Mouse (Mus musculus): ENCODE measurements around the gene Xrcc6. TPM values are rescaled to one million over a fixed set of nuclear protein-coding genes. Genes with fewer than 3 reads are reported as not detected.
"Not testable (repeated sequence)": the region's sequence is repeated elsewhere in the genome, so short reads cannot be mapped to it uniquely, and the experiment has no call there.

Xrcc6 gene
- total RNA-seq, 1 experiment from 2014 or later = 444 TPM

GRCm38 (mm10) chr15:81964980-81965545, 22.6 kb upstream of the Xrcc6 start:
- ATAC-seq (replicated peaks; ENCODE audit: low read depth, poor library complexity, severe bottlenecking) = no peak

- no peak for ATAC-seq (replicated peaks; ENCODE audit: low read depth, poor library complexity, severe bottlenecking)
Observed at GRCm38 (mm10) chr15:81966062-81966829, 21.4 kb upstream of the Xrcc6 start.

DNA sequence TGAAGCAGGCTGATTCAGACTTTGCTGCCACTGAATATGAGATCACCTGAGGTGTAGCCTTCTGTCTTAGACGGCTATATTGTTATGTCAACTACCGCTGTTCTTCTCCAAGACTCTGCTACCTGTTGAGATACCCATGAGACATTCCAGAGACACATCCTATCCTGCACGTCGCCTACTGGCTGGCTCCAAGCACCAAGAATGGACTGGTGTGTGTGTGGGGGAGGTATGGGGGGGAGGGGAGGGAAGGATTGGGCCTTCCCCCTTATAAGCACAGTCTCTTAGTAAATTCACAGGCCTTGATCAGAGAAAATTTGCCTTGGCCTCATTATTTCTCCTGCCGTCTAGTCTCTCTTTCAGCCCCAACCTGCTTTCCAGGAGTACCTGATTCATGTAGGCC, 19.8 kb upstream of the Xrcc6 start:
- no peak for ATAC-seq (replicated peaks; ENCODE audit: low read depth, poor library complexity, severe bottlenecking)

- ATAC-seq (replicated peaks; ENCODE audit: low read depth, poor library complexity, severe bottlenecking) = 0 out of 2 replicates have a peak, but pooled peaks have one; percentile 29
Observed at GRCm38 (mm10) chr15:81968447-81968846, 19.2 kb upstream of the Xrcc6 start.

GRCm38 (mm10) chr15:81969173-81969572, 18.5 kb upstream of the Xrcc6 start:
- ATAC-seq (replicated peaks; ENCODE audit: low read depth, poor library complexity, severe bottlenecking) = no peak

GRCm38 (mm10) chr15:81969635-81970034, 18.0 kb upstream of the Xrcc6 start:
- ATAC-seq (replicated peaks; ENCODE audit: low read depth, poor library complexity, severe bottlenecking) = not testable (repeated sequence)

GRCm38 (mm10) chr15:81970498-81970897, 17.1 kb upstream of the Xrcc6 start:
- ATAC-seq (replicated peaks; ENCODE audit: low read depth, poor library complexity, severe bottlenecking) = not testable (repeated sequence)

GRCm38 (mm10) chr15:81975156-81975555, 12.5 kb upstream of the Xrcc6 start:
- ATAC-seq (replicated peaks; ENCODE audit: low read depth, poor library complexity, severe bottlenecking) = not testable (repeated sequence)

DNA sequence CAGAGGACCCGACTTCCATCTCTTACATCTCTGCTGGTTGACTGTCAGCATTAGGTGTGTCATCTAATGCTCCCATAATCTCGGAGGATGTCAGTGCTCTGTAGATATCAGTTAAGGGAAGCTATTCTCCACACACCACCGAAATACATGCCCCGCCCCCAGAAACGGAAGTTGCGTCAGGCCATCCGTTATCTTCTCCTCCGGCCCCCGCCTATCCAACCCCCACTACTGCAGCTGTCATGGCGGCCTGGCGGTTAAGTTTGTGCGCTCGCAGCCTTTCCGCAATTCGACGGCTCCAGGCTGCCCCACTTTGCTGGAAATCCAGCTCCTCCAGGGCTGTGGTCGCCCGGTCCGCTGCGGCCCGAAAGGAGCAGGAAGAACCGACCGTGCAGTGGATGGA, 7.3 kb upstream of the Xrcc6 start, which contains the start of gene 1700029P11Rik:
Gene 1700029P11Rik, plus strand, starts transcription at position 220 of the 400 bp plus-strand sequence.
- no peak for ATAC-seq (replicated peaks; ENCODE audit: low read depth, poor library complexity, severe bottlenecking)

GRCm38 (mm10) chr15:81982173-81982572, 5.5 kb upstream of the Xrcc6 start:
- no peak for ATAC-seq (replicated peaks; ENCODE audit: low read depth, poor library complexity, severe bottlenecking)

- ATAC-seq (replicated peaks; ENCODE audit: low read depth, poor library complexity, severe bottlenecking) = no peak
Observed at GRCm38 (mm10) chr15:81985267-81986161, 2.1 kb upstream of the Xrcc6 start.

- peak; percentile 84 for ATAC-seq (replicated peaks; ENCODE audit: low read depth, poor library complexity, severe bottlenecking)
Observed at GRCm38 (mm10) chr15:81989371-81990062, 1.9 kb downstream of the Xrcc6 start.

- peak; percentile 65 for ATAC-seq (replicated peaks; ENCODE audit: low read depth, poor library complexity, severe bottlenecking)
Observed at GRCm38 (mm10) chr15:81990549-81990948, 2.9 kb downstream of the Xrcc6 start.

GRCm38 (mm10) chr15:81993992-81994391, 6.4 kb downstream of the Xrcc6 start:
- ATAC-seq (replicated peaks; ENCODE audit: low read depth, poor library complexity, severe bottlenecking) = no peak

DNA sequence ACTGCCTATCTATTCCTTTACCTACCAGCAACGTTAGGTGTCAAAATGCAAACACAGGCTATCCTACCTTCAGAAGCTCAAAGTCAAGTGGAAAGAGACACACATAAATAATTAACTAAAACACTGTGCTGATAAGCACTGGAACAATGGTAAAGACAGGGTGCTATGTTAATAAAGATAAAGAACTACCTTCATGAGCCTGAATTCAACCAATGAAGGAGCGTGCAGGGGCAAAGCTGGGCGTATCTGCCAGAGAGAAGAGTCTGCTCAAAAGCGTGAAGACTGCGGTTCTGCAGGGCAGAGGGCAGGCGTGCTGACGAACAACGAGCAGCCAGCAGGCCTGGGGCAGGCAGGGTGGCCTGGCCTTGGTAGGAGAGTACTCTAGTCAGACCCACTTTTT, 16.6 kb downstream of the Xrcc6 start:
- no peak for ATAC-seq (replicated peaks; ENCODE audit: low read depth, poor library complexity, severe bottlenecking)

DNA sequence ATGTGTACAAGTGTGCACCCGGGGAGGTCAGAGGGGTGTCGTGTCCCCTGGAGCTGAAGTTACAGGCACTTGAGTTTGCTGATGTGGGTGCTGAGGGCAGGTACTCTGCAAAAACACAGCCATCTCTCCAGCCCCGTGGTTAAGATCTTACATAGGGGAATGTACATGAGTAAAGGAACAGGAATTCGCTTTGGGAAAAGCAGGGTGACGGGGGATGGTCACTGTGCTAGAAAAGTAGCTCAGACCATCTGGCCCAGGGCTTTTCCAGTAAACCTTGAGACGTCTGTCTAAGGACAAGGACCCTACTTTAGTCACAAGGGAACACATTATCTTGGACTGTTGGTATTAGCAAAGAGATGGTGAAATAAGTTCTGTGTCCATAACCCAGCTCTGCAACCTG, 24.3 kb downstream of the Xrcc6 start:
- no peak for ATAC-seq (replicated peaks; ENCODE audit: low read depth, poor library complexity, severe bottlenecking)

GRCm38 (mm10) chr15:82014745-82015391, 27.2 kb downstream of the Xrcc6 start:
- no peak for ATAC-seq (replicated peaks; ENCODE audit: low read depth, poor library complexity, severe bottlenecking)

DNA sequence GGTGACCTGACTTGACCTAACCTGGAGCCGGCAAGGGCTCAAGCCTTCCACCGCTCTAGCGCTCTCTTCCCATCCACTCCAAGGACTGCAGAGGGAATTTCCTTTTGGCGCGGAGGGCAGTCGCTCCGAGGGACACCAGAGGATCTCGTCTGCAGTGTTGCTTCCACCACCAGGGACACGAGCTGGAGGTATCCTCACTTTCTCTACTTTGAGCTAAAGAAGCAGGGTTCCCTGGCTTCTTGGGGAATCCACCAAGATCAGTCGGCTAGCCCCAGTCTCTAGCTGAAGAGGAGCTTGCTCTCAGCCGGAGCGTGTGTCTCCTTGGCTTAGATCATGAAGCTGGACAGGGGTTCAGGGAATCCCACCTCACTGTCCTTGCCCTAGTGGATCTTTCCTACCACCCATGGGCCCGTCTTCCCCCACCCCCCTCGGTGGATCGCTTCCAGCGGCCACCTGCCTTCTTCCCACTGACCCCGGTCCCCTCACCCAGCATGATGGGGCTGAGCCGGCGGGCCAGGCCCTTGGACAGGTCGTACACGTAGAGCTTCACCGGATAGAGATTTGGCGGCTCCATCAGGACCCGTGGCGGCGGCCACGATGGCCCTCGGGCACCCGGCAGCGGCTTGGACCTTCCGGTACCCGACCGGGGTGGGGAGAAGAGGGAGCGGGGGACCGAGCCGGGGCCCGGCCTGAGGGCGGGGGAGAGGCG, 27.9 kb downstream of the Xrcc6 start:
- no peak for ATAC-seq (replicated peaks; ENCODE audit: low read depth, poor library complexity, severe bottlenecking)

Measured in common myeloid progenitor, adult 5-6 weeks (primary cell).